In the genomic region with DNA sequence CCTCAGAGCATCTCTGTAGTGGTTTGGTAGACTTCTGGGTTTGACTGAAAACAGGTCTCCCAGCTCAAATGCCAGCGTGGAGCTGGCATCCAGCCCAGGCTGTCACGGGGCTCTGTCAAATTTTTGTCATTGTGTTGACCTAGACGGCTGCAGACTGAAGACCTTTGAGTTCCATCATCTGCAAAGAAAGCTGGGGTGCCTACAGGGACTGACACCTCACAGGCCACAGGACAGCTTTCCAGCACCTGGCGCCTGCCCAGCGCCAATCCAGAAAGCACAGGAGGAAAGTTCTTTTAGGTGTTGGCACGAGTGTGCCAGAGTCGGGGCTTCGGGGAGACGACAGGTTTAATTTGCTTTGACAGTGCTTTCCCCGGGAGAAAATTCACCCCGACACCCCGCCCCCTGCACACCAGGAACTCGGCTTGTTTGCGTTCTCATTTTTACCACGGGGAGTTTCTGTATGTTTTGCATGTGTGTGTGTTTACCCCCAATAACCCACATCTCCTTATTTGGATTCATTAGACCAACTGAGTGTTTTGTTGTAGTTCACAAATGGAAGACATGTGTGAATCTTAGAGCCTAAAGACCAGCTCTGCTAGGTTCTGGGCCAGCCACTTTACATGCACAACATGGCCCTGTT, we compare ENCODE assay signal across 11 mouse cellular contexts.
DNase-seq lines count a peak whose midpoint lies in the region; ATAC-seq and TF ChIP-seq lines count a peak whose summit lies in the region.
"Had no signal": no experiment of that assay in that cellular context is flagged by ENCODE, and none has a peak within 500 bp of the region (broad histone marks: within the 10 kb centered on the region; RNA-seq: fewer than 3 reads in every experiment).

No protein-coding gene starts in this region.

- 32% methylated on average over 15 of the region's 15 CpGs for WGBS in heart, postnatal 0 days
- WGBS in forebrain, embryonic 14.5 days, result 25% methylated on average over 15 of the region's 15 CpGs

- peak overlapping the region; percentile 34; the same call in 1 of the 2 replicates for H3K4me2 ChIP-seq in heart, postnatal 0 days (ENCODE audit: low read depth, low read length)
- H3K4me2 ChIP-seq in forebrain, embryonic 14.5 days (ENCODE audit: low read length), result no peak overlapping the region
- H3K4me2 ChIP-seq: liver, embryonic 15.5 days had no signal

- no peak overlapping the region for H3K9ac ChIP-seq in heart, postnatal 0 days (replicated peaks; ENCODE audit: low read depth, low read length)
- no peak overlapping the region for H3K9ac ChIP-seq in forebrain, embryonic 14.5 days (ENCODE audit: low read length)
- H3K9ac ChIP-seq: liver, embryonic 15.5 days had no signal

- H3K36me3 ChIP-seq in heart, postnatal 0 days (replicated peaks; ENCODE audit: control insufficient read depth, insufficient read depth, low read length), result no peaks in the 10 kb centered on the region
- H3K36me3 ChIP-seq in forebrain, embryonic 14.5 days (ENCODE audit: control insufficient read depth, insufficient read depth, low read length), result peaks cover 4% of the 10 kb centered on the region; the same call in 1 of the 2 replicates
- H3K36me3 ChIP-seq: liver, embryonic 15.5 days had no signal

- no peaks in the 10 kb centered on the region for H3K27me3 ChIP-seq in heart, postnatal 0 days (ENCODE audit: control insufficient read depth, insufficient read depth, low read length)
- H3K27me3 ChIP-seq in forebrain, embryonic 14.5 days (replicated peaks; ENCODE audit: control insufficient read depth, insufficient read depth, low read length), result no peaks in the 10 kb centered on the region
- H3K27me3 ChIP-seq: liver, embryonic 15.5 days had no signal

- DNase-seq in heart, postnatal 0 days (ENCODE audit: low spot score), result peak; percentile 27
- DNase-seq in heart, postnatal 25 days (ENCODE audit: low spot score), result no peak
- DNase-seq in retina, postnatal 1 day, result peak; percentile 41
- DNase-seq in retina, embryonic 14.5 days (ENCODE audit: low spot score), result no peak
- DNase-seq in forebrain, embryonic 14.5 days (ENCODE audit: low spot score), result peak; percentile 77
- no peak for DNase-seq in right cerebral cortex, postnatal 25 days
- no peak for DNase-seq in neural tube, embryonic 10.5 days (ENCODE audit: extremely low spot score, low spot score)
- DNase-seq: layer of hippocampus, adult 9-11 months; thymus, postnatal 36 days had no signal

- no peak for TF ChIP-seq EP300 in heart, postnatal 0 days (IDR thresholded peaks at IDR 0.05; ENCODE audit: low read depth)

- 0 out of 2 replicates have a peak, but pooled peaks cover 4% of the 10 kb centered on the region for H3K9me3 ChIP-seq in heart, postnatal 0 days (replicated peaks; ENCODE audit: control insufficient read depth, low read length)
- H3K9me3 ChIP-seq in forebrain, embryonic 14.5 days (replicated peaks; ENCODE audit: control insufficient read depth, low read length), result peaks cover 3% of the 10 kb centered on the region; the same call in 1 of the 2 replicates
- H3K9me3 ChIP-seq: liver, embryonic 15.5 days had no signal

- no peak overlapping the region for H3K27ac ChIP-seq in heart, postnatal 0 days (ENCODE audit: low read depth)
- peak overlapping the region; percentile 60 for H3K27ac ChIP-seq in forebrain, embryonic 14.5 days (ENCODE audit: low read depth, low read length)
- H3K27ac ChIP-seq: liver, embryonic 15.5 days; midbrain, embryonic 10.5 days had no signal

- intact Hi-C loops in heart, postnatal 25 days (cut with DNase I), result no loop called here

- peaks cover 10% of the 10 kb centered on the region; the same call in 1 of the 2 replicates for H3K4me1 ChIP-seq in heart, postnatal 0 days (ENCODE audit: control insufficient read depth, insufficient read depth)
- H3K4me1 ChIP-seq in forebrain, embryonic 14.5 days (ENCODE audit: control insufficient read depth, insufficient read depth, low read length), result peaks cover 27% of the 10 kb centered on the region
- H3K4me1 ChIP-seq: liver, embryonic 15.5 days had no signal

- no peak for TF ChIP-seq CTCF in heart, postnatal 0 days (IDR thresholded peaks at IDR 0.05; ENCODE audit: low read depth)

- H3K4me3 ChIP-seq in heart, postnatal 0 days (ENCODE audit: low read depth, low read length), result no peak overlapping the region
- no peak overlapping the region for H3K4me3 ChIP-seq in forebrain, embryonic 14.5 days (ENCODE audit: low read depth, low read length)
- H3K4me3 ChIP-seq: liver, embryonic 15.5 days; midbrain, embryonic 10.5 days had no signal

- ATAC-seq in heart, postnatal 0 days (ENCODE audit: insufficient read depth, low read depth), result peak; percentile 47
- ATAC-seq in forebrain, embryonic 14.5 days, result peak; percentile 66

Comparison
In these comparisons a context has a peak if more than half of its experiments do, and no peak if none do; other contexts are left out.
1. DNase-seq: peak in heart, postnatal 0 days (single experiment), retina, postnatal 1 day (single experiment) and forebrain, embryonic 14.5 days (single experiment); none in heart, postnatal 25 days (single experiment), retina, embryonic 14.5 days (single experiment), right cerebral cortex, postnatal 25 days (single experiment) and neural tube, embryonic 10.5 days (single experiment).